Mouse (Mus musculus) C2C12 (cell line): ENCODE measurements around the gene Neurl3. TPM values are rescaled to one million over a fixed set of nuclear protein-coding genes. Genes with fewer than 3 reads are reported as not detected.

Source experiments
- H3K27me3 ChIP-seq: one replicate; pipeline ENCODE4 v1.6.1; 2011; ENCODE audit not compliant: control insufficient read depth, insufficient read depth, insufficient read length
- H3K36me3 ChIP-seq: one replicate; pipeline ENCODE4 v1.6.1; 2011; ENCODE audit not compliant: control insufficient read depth, insufficient read depth
- H3K4me3 ChIP-seq: one replicate; pipeline ENCODE4 v1.5.1; 2011; ENCODE audit warnings: mild to moderate bottlenecking, control low read depth; ENCODE audit not compliant: poor library complexity, insufficient read depth, severe bottlenecking
- H3K79me2 ChIP-seq: one replicate; pipeline ENCODE4 v1.6.1; 2011; ENCODE audit not compliant: control insufficient read depth, insufficient read depth
- H3K79me3 ChIP-seq: one replicate; pipeline ENCODE4 v1.6.1; 2011; ENCODE audit warnings: low read depth, control low read depth
- H3ac ChIP-seq: one replicate; pipeline ENCODE3; 2011; ENCODE audit warnings: low read depth; ENCODE audit not compliant: control insufficient read depth, insufficient read length
- CEBPB ChIP-seq: IDR thresholded peaks from one replicate; pipeline ENCODE4 v1.6.1; 2011; ENCODE audit warnings: low read depth, mild to moderate bottlenecking, control low read depth, moderate library complexity
- CTCF ChIP-seq: IDR thresholded peaks from one replicate; pipeline ENCODE4 v1.5.1; 2011; ENCODE audit not compliant: control insufficient read depth, insufficient read depth, insufficient read length
- FOSL1 ChIP-seq: IDR thresholded peaks from one replicate; pipeline ENCODE4 v1.8.0; 2011; ENCODE audit warnings: mild to moderate bottlenecking, low read length; ENCODE audit not compliant: poor library complexity, insufficient read depth, severe bottlenecking
- MAX ChIP-seq: IDR thresholded peaks from one replicate; pipeline ENCODE4 v1.6.1; 2011; ENCODE audit warnings: mild to moderate bottlenecking, control low read depth
- MYOD1 ChIP-seq: IDR thresholded peaks from one replicate; pipeline ENCODE4 v1.6.1; 2011; ENCODE audit warnings: low read depth; ENCODE audit not compliant: control insufficient read depth, insufficient read length
- MYOG ChIP-seq: IDR thresholded peaks from one replicate; pipeline ENCODE4 v1.6.1; 2011; ENCODE audit not compliant: control insufficient read depth, insufficient read length; ENCODE audit errors: extremely low read depth
- USF1 ChIP-seq: IDR thresholded peaks from one replicate; pipeline ENCODE4 v1.6.1; 2011; ENCODE audit warnings: low read depth, mild to moderate bottlenecking, control low read depth, moderate library complexity
- polyA plus RNA-seq: library from polyadenylated mRNA; unstranded; fragments of >200 nt; fragmentation: generic; extraction: Trizol; gene quantifications from one replicate; pipeline ENCODE4 v1.2.1, GENCODE M21; 2012; ENCODE audit warnings: missing spikeins

The Neurl3 gene
- polyA plus RNA-seq, 1 experiment, result 1.7 TPM

- H3K36me3 ChIP-seq, result no peaks in the 10 kb centered on the region
- H3K27me3 ChIP-seq, result no peaks in the 10 kb centered on the region
- no peak overlapping the region for H3ac ChIP-seq
- no peaks in the 10 kb centered on the region for H3K79me3 ChIP-seq
- TF ChIP-seq CEBPB, result no peak
- TF ChIP-seq USF1, result no peak
- TF ChIP-seq MYOG, result no peak
- no peak overlapping the region for H3K4me3 ChIP-seq
- H3K79me2 ChIP-seq, result no peaks in the 10 kb centered on the region
Observed at GRCm38 (mm10) chr1:36254635-36255360, 19.7 kb downstream of the Neurl3 start.

GRCm38 (mm10) chr1:36252791-36253190, 21.7 kb downstream of the Neurl3 start:
- no peaks in the 10 kb centered on the region for H3K79me3 ChIP-seq
- H3K36me3 ChIP-seq, result no peaks in the 10 kb centered on the region
- H3ac ChIP-seq, result no peak overlapping the region
- H3K27me3 ChIP-seq, result no peaks in the 10 kb centered on the region
- H3K79me2 ChIP-seq, result no peaks in the 10 kb centered on the region
- H3K4me3 ChIP-seq, result no peak overlapping the region
- TF ChIP-seq CTCF (peak; percentile 59), MYOG (no peak)

- H3K36me3 ChIP-seq, result no peaks in the 10 kb centered on the region
- TF ChIP-seq CEBPB (no peak), MYOD1 (no peak), FOSL1 (no peak), CTCF (no peak), MYOG (no peak), MAX (no peak), USF1 (no peak)
Observed at GRCm38 (mm10) chr1:36251426-36251825, 23.1 kb downstream of the Neurl3 start.

GRCm38 (mm10) chr1:36246688-36247087, 27.8 kb downstream of the Neurl3 start:
- no peak overlapping the region for H3ac ChIP-seq
- H3K36me3 ChIP-seq, result no peaks in the 10 kb centered on the region
- peaks cover 23% of the 10 kb centered on the region for H3K79me3 ChIP-seq
- no peak overlapping the region for H3K4me3 ChIP-seq
- H3K79me2 ChIP-seq, result peaks cover 24% of the 10 kb centered on the region
- no peak for TF ChIP-seq MYOG
- TF ChIP-seq MYOD1, result no peak
- TF ChIP-seq MAX, result no peak
- TF ChIP-seq FOSL1, result no peak
- TF ChIP-seq CEBPB, result no peak
- no peak for TF ChIP-seq CTCF
- no peak for TF ChIP-seq USF1
- no peaks in the 10 kb centered on the region for H3K27me3 ChIP-seq

More at GRCm38 (mm10) chr1:36251426-36251825, 23.1 kb downstream of the Neurl3 start:
- Histone ChIP-seq H3ac (no peak overlapping the region), H3K79me3 (no peaks in the 10 kb centered on the region), H3K79me2 (no peaks in the 10 kb centered on the region), H3K4me3 (no peak overlapping the region), H3K27me3 (no peaks in the 10 kb centered on the region)

- peaks cover 37% of the 10 kb centered on the region for H3K79me3 ChIP-seq
- H3K27me3 ChIP-seq, result no peaks in the 10 kb centered on the region
- no peak overlapping the region for H3ac ChIP-seq
- H3K79me2 ChIP-seq, result peaks cover 42% of the 10 kb centered on the region
- TF ChIP-seq MYOG (no peak), CEBPB (no peak), MAX (no peak), MYOD1 (no peak), USF1 (no peak), FOSL1 (peak; percentile 43), CTCF (no peak)
- H3K4me3 ChIP-seq, result peak overlapping the region; percentile 14
- H3K36me3 ChIP-seq, result no peaks in the 10 kb centered on the region
Observed at GRCm38 (mm10) chr1:36244828-36245215, 29.7 kb downstream of the Neurl3 start.

GRCm38 (mm10) chr1:36244058-36244827, 30.2 kb downstream of the Neurl3 start, which contains the start of gene Uggt1:
Gene Uggt1, minus strand, starts transcription at chr1:36244720.
- H3K79me3 ChIP-seq, result peaks cover 43% of the 10 kb centered on the region
- TF ChIP-seq MYOD1, result no peak
- TF ChIP-seq MAX, result peak; percentile 71
- peak within 1 kb of the TSS; percentile 86 for H3K4me3 ChIP-seq
- peaks cover 48% of the 10 kb centered on the region for H3K79me2 ChIP-seq
- H3ac ChIP-seq, result peak within 1 kb of the TSS; percentile 97
- no peaks in the 10 kb centered on the region for H3K27me3 ChIP-seq
- H3K36me3 ChIP-seq, result no peaks in the 10 kb centered on the region
